Mouse (Mus musculus): ENCODE data around the gene Rpl36.

Rpl36 gene

GRCm38 (mm10) chr17:56613236-56613844, at the start of gene Rpl36:
Gene Rpl36, plus strand, starts transcription at chr17:56613416.
- DNase-seq, result peak; percentile 93

GRCm38 (mm10) chr17:56566293-56566692, 46.9 kb upstream of the Rpl36 start:
- DNase-seq, result no peak

GRCm38 (mm10) chr17:56566918-56567317, 46.3 kb upstream of the Rpl36 start:
- no peak for DNase-seq

- DNase-seq, result no peak
These were observed 45.8 kb upstream of the Rpl36 start for GRCm38 (mm10) chr17:56567370-56567769.

GRCm38 (mm10) chr17:56570287-56570686, 42.9 kb upstream of the Rpl36 start:
- no peak for DNase-seq

- no peak for DNase-seq
These were observed 41.1 kb upstream of the Rpl36 start for GRCm38 (mm10) chr17:56572154-56572553.

GRCm38 (mm10) chr17:56572939-56573338, 40.3 kb upstream of the Rpl36 start:
- DNase-seq, result no peak

- DNase-seq, result no peak
These were observed 30.1 kb upstream of the Rpl36 start for GRCm38 (mm10) chr17:56583071-56583470.

GRCm38 (mm10) chr17:56583611-56584256, 29.5 kb upstream of the Rpl36 start:
- peak; percentile 46 for DNase-seq

- peak; percentile 99 for DNase-seq
These were observed 28.7 kb upstream of the Rpl36 start, which contains the start of the genes Safb2 and Safb for GRCm38 (mm10) chr17:56584257-56585130. Gene Safb2, minus strand, starts transcription at chr17:56584585. Gene Safb, plus strand, starts transcription at chr17:56584825.

- peak; percentile 68 for DNase-seq
These were observed 27.9 kb upstream of the Rpl36 start for GRCm38 (mm10) chr17:56585171-56585821.

GRCm38 (mm10) chr17:56587773-56588172, 25.4 kb upstream of the Rpl36 start:
- DNase-seq, result no peak

- no peak for DNase-seq
These were observed 24.3 kb upstream of the Rpl36 start for GRCm38 (mm10) chr17:56588921-56589320.

GRCm38 (mm10) chr17:56592553-56592952, 20.7 kb upstream of the Rpl36 start:
- no peak for DNase-seq

GRCm38 (mm10) chr17:56593527-56594271, 19.5 kb upstream of the Rpl36 start:
- DNase-seq, result no peak

GRCm38 (mm10) chr17:56603186-56604069, 9.8 kb upstream of the Rpl36 start:
- no peak for DNase-seq

- no peak for DNase-seq
These were observed 9.2 kb upstream of the Rpl36 start for GRCm38 (mm10) chr17:56604070-56604380.

GRCm38 (mm10) chr17:56604422-56604821, 8.8 kb upstream of the Rpl36 start:
- DNase-seq, result no peak

GRCm38 (mm10) chr17:56605431-56605830, 7.8 kb upstream of the Rpl36 start:
- no peak for DNase-seq

GRCm38 (mm10) chr17:56607521-56608062, 5.6 kb upstream of the Rpl36 start:
- DNase-seq, result no peak

GRCm38 (mm10) chr17:56608699-56609098, 4.5 kb upstream of the Rpl36 start:
- DNase-seq, result no peak

Measured in embryo, embryonic 11 days (tissue).